16 mouse cellular contexts compared by ENCODE assay signal in the genomic region with DNA sequence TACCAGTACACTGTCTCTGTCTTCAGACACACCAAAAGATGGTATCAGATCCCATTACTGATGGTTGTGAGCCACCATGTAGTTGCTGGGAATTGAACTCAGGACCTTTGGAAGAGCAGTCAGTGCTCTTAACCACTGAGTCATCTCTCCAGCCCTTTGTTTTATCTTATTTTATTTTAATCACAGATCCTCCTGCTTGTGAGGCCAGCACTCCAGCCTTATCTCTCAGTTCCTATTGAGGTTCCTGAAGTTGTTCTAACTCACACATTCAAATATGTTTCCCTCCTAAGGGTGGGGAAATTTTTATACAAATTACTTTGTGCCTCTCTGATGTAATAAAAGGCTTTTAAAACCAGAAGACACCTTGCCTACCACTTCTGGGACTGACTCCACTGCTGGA. TPM values are rescaled to one million over a fixed set of nuclear protein-coding genes. Genes with fewer than 3 reads are reported as not detected.
"Had no signal": no experiment of that assay in that cellular context is flagged by ENCODE, and none has a peak within 500 bp of the region (broad histone marks: within the 10 kb centered on the region; RNA-seq: fewer than 3 reads in every experiment).

No protein-coding gene starts in this region.

- H3K4me1 ChIP-seq: neural tube, embryonic 13.5 days; neural tube, embryonic 15.5 days had no signal

- H3K36me3 ChIP-seq: stomach, embryonic 15.5 days had no signal

- H3K4me2 ChIP-seq: neural tube, embryonic 13.5 days; neural tube, embryonic 15.5 days; stomach, embryonic 15.5 days had no signal

- H3K9me3 ChIP-seq: neural tube, embryonic 13.5 days; neural tube, embryonic 15.5 days; stomach, embryonic 15.5 days had no signal

- H3K27ac ChIP-seq: neural tube, embryonic 13.5 days; neural tube, embryonic 15.5 days; stomach, embryonic 15.5 days; stomach, postnatal 0 days had no signal

- H3K4me3 ChIP-seq: neural tube, embryonic 13.5 days; neural tube, embryonic 15.5 days; stomach, embryonic 15.5 days had no signal

- H3K9ac ChIP-seq: neural tube, embryonic 13.5 days; neural tube, embryonic 15.5 days; stomach, embryonic 15.5 days had no signal

- DNase-seq: retina, postnatal 1 day; right cerebral cortex, adult 18-20 months; right cerebral cortex, postnatal 14 days; right cerebral cortex, postnatal 25 days; spleen, adult 18-20 months; thymus, adult 18-20 months; thymus, adult 2 months; thymus, postnatal 14 days; thymus, postnatal 25 days; thymus, postnatal 36 days; thymus, postnatal 4 days had no signal

- H3K27me3 ChIP-seq: neural tube, embryonic 13.5 days; neural tube, embryonic 15.5 days; stomach, embryonic 15.5 days had no signal

RNA-seq across cellular contexts. Expression of a gene that starts 50.8 kb away (rescaled TPM):
- total RNA-seq: neutrophil, adult 5-6 weeks had no signal
